Mouse (Mus musculus) layer of hippocampus, postnatal 10 days (tissue): ENCODE measurements around the gene Abhd14b. TPM values are rescaled to one million over a fixed set of nuclear protein-coding genes. Genes with fewer than 3 reads are reported as not detected.

Source experiments
- DNase-seq, 2 experiments: peaks; one replicate each; pipeline ENCODE4 v3.0.0; 2021; ENCODE audit warnings: low spot score in 2 of 2
- total RNA-seq, 2 experiments: library from RNA; stranded (reverse); gene quantifications; 2 replicates each; pipeline ENCODE4 v1.2.3; 2021

Gene Abhd14b
- total RNA-seq, 2 experiments from 2014 or later = 9.9 to 10.6 TPM

- DNase-seq = no peak
Observed at GRCm38 (mm10) chr9:106428719-106429220, 18.5 kb upstream of the Abhd14b start.

DNA sequence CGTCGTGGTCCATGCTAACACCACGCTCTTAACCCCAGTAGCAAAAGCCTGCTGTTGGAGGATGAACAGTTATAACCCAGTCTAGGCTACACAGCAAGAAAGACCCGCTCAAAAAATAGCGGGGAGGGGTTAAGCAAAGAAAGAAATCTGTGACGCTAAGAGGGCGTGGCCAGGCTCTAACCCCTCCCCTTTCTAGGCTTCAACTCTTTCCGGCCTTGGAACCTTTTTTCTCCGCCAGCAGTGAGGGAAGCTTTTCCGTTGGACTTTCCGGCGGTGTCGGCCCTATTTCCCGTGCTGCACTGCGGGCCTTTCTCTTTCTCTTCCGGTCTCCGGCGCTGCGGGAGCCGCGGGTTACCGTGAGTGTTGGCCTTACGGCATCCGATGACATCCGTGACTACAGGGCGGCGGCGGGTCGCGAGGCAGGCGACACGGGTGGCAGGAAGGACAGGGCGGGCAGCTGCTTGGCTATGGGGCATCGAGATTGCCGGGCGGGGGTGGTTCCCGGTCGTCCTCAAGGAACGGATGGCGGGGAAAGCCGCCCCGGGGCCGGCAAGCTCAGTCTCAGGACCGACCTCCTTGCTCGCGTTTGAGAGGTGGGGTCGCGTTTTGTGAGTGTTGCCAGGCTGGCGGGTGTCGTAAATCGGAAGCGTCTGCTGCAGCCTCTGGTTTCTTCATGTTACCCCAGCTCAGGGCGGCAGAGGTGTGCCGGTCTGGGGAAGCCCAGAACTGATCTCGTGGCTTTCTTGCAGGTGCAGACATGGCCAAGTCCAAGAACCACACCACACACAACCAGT lies 17.8 kb upstream of the Abhd14b start, which contains the start of gene Rpl29:
Rpl29 (plus strand) TSS at position 234 of the 794 bp plus-strand sequence.
- peak; percentile 97 for DNase-seq

- no peak for DNase-seq
Observed at GRCm38 (mm10) chr9:106430015-106430264, 17.3 kb upstream of the Abhd14b start.

GRCm38 (mm10) chr9:106433389-106433788 lies 13.9 kb upstream of the Abhd14b start:
- no peak for DNase-seq

DNA sequence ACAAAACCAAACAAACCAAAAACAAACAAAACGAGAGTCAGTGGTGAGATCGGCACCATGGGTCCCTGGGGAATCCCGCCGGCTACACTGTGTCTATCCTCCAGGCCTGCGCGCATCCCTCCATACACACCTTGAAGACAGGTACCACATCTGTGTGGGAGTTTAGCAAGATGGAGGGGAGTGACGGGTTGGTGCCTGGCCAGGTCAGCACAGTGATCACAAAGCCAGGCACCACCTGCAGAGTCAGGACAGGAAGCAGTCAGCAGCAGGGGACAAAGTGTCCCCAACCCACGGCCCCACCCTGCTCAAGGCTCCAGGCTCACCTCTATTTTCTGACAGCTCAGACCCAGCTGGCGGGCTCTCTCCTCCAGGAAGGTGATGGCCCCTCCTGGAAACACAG lies 10.7 kb upstream of the Abhd14b start:
- no peak for DNase-seq

- DNase-seq = no peak
Observed at GRCm38 (mm10) chr9:106442680-106443079, 4.6 kb upstream of the Abhd14b start.

DNA sequence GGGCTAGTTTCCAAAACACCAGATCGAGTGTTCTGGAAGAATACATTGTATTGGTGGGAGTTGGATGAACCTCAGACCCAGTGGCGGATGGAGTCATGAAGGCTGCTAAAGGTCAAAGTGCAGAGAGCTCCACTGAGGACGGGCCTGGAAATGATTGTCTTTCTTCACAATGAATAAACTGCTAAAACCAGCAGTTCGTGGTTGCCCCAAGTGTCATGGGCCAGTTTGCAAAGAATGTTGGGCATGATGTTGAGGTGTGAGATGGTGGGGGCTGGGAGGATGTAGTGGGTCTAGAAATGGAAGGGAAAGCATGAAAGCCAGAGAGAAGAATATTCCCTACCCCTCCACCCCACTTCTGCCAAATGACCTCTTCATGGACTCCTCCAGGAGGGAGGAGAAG lies 2.4 kb upstream of the Abhd14b start:
- no peak for DNase-seq

DNA sequence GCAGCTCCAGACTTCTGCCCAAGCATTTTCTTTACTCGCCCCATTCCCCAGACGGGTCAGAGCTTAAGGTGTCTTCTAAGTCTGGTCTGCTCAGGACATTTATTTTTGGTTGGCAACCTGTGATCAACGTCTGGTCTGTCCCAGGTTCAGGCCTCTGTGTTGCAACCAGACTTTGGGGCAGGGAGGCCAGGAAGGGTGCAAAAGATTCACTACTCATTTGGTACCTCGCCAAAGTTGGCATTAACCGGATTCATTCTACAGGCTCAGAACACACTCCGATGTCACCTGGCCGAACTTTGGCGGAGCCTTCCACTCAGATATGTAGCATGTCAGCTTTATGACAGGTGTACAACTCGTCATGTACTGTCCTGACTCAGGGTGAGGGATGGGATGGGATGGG lies 692 bp downstream of the Abhd14b start:
- no peak for DNase-seq

- peak; percentile 68 to 76 for DNase-seq
Observed at GRCm38 (mm10) chr9:106448498-106449031, 1.3 kb downstream of the Abhd14b start.

DNA sequence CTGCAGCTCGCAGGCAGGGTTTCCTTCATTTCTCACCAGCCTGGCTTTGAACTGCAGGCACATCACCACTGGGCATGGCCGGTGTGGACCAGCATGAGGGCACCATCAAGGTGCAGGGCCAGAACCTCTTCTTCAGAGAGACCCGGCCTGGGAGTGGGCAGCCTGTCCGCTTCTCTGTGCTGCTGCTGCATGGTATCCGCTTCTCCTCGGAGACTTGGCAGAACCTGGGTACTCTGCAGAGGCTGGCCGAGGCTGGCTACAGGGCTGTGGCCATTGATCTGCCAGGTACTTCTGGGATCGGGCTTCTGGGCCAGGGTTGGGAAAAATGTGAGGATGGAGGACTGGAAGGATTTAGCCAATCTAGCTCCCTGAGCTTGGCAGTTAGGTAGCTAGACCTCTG lies 2.7 kb downstream of the Abhd14b start:
- no peak for DNase-seq

- no peak for DNase-seq
Observed at GRCm38 (mm10) chr9:106450661-106451060, 3.4 kb downstream of the Abhd14b start.

DNA sequence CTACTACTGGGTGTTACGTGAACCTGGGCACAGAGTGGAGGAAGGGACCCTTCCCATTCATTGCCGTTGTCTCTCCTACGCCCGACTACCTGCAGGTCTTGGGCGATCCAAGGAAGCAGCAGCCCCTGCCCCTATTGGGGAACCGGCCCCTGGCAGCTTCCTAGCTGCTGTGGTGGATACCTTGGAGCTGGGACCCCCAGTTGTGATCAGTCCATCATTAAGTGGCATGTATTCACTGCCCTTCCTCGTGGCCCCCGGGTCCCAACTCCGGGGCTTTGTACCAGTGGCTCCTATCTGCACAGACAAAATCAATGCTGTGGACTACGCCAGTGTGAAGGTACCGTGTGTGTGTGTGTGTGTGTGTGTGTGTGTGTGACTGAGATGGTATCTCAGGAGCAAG lies 4.0 kb downstream of the Abhd14b start:
- no peak for DNase-seq

- no peak for DNase-seq
Observed at GRCm38 (mm10) chr9:106451899-106452298, 4.6 kb downstream of the Abhd14b start.

DNA sequence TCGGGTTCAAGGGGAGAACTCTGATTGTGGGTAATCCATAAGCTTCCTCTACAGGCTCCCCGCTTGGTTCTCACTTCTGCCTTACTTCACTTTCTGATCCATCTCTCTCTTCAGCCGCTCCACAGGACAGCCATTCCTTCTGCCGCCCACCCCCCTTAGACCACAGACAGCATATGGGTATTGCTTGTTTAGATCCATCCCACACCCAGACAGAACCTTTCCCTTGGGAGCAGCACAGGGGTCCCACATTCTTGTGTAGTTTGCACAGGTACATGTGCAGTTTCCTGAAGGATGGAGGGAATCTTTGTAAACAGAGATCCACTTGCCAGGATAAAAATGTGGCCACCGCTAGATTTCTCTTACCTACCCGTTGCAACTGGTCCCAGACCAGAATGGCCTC lies 5.1 kb downstream of the Abhd14b start:
- DNase-seq = no peak

- peak; percentile 47 to 66 for DNase-seq
Observed at GRCm38 (mm10) chr9:106452821-106453220, 5.6 kb downstream of the Abhd14b start.

DNA sequence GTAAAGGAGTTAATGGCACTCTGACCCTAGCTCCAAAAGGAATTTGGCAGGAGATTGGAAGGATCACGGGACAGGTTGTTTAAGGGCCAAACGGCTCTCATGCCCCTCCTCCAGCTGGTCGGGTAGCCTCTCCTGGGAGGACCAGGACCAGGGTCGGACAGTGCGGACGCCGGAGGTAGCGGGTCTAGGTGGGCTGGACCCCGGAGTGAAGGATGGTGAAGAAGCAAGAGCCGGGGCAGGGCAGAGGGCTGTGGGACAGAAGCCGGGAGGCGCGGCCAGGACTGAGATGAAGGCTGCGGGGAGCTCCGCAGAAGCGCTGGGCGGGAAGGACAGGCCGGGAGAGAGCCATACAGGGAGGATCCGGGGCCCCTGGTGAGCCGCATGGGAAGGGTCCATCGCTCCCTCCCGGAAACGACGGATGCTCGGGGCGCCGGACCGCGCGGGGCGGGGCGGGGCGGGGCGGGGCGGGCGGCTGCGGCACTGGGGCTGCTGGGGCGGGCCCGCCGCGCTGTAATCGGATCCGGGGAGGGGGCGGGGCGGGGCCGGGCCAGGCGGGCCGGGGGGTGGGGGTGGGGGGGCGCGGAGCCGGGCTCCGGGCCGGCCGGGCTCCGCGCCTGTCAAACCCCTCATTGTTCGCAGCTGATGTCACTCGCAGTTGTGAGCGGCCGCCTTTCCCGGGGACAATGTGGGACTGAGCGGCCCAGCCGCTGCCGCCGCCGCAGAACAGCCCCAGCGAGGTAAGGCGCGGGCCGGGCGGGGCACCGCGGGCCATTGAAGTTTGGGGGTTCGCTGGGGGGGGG lies 6.2 kb downstream of the Abhd14b start, which contains the start of gene Pcbp4:
Pcbp4 (plus strand) TSS at position 21 of the 800 bp plus-strand sequence.
- DNase-seq = peak; percentile 53 to 68

DNA sequence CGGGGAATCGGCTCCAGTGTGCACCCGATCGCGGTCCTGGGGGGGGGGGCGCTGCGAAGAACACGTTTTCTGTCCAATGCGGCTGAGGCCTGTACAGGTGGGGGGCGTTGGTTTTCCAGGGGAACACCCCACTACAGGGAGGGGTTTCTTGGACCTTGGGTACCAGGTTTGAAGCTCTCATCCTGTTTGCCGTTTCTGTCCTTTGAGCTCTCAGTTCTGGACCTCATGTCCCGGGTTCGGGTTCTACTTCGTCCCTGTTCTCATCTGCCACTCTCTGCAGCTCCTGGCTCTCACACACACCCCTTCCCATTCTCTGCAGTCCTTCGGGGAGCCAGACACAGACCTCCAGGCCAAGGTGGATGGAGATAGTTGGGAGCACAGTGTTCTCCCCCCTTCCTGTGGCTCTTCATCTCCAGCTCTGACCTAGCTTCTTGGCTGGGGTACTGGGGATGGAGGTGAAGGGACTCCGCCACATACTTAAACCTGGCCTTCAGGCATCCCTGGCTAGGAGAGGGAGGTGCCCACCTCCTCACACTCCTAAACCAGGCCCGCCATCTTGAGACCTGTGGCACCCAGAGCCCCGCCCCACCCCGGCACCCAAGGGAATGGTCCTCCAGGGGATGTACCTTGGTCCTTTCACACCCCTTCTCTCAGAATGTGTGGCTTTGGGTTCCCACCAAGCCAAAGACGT lies 7.0 kb downstream of the Abhd14b start:
- no peak for DNase-seq

DNA sequence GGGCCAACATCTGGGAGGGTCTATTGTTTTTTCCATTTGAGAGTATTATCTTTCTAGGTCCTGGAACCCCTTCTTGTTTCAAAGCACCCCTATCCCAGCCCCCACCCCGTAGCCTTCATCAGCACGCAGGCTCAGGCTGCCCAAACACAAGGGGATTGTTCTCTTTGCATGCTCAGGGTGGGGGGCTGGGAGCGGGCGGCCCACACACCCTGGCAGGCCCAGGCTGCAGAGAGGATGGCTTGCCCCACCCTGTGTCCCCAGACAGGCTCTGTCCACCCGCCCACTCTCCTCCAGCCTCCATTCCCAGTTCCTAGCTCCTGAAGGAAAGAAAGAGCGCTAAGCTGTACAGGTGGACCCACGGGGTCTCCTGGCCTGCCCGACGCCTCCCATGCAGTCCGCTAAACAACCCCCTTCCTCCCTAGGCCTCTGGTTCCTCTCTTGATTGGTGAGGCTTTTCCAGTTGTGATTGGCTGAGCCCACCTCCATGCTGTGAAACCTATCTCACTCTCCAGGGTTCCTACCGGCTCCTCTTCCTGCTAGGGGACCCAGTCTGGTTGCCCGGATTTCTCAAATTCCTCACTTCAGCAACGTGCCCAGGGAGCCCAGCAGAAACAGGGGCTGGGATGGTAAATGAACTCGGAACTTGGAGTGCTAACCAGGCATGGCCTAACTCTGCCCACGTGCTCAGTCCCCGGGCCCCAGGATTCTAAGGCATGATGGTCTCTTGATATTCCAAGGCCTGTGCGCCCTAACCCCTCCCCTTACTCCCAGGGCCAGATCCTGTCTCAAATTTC lies 7.8 kb downstream of the Abhd14b start:
- peak in 1 of 2 experiments; percentile 45 for DNase-seq

- no peak for DNase-seq
Observed at GRCm38 (mm10) chr9:106456325-106457162, 9.3 kb downstream of the Abhd14b start.

DNA sequence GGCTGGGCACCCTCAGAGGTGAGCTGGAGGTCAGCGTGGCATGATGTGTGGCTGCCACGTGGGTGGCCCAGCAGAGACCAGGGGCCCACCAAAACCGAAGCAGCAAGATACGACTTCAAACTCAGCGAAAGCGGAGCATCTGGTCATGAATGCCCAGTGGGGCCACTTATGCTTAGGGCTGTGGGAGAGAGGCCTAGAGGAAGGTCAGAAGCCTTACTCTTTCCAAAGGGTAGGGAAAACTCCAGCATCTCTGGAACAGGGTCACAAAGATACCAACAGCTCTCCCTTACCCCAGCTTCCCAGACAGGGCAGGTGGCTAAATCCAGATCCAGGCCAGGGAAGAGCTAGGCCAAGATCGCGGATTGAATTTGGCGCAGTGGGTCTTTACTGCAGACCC lies 9.9 kb downstream of the Abhd14b start:
- DNase-seq = no peak
